Mouse (Mus musculus): ENCODE measurements around the gene Gm20388.

Gene Gm20388

GRCm38 (mm10) chr8:120411862-120412261 lies 501.2 kb downstream of the Gm20388 start:
- DNase-seq (ENCODE audit: low spot score in 2 of 2) = no peak

GRCm38 (mm10) chr8:120412357-120412756 lies 501.7 kb downstream of the Gm20388 start:
- DNase-seq (ENCODE audit: low spot score in 2 of 2) = no peak

- DNase-seq (ENCODE audit: low spot score in 2 of 2) = no peak
Measured at GRCm38 (mm10) chr8:120412911-120413625, 502.4 kb downstream of the Gm20388 start.

DNA sequence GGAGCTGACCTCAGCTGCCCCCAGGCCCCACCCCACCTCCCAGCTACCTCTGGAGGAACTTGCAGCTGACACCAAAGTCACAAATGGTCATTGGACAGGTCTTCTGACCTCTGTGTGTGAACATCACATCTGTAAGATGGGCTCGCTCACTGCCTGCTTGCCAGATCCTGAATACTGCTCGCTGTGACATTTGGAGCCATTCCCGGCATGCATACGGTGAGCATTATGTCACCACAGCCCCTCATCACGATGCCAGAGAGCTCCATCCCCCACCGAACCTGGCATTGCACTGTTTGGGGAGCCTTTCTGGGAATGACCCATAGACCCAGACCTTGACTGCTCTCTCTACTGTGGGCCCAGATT lies 503.0 kb downstream of the Gm20388 start:
- DNase-seq (ENCODE audit: low spot score in 2 of 2) = no peak

GRCm38 (mm10) chr8:120414216-120414615 lies 503.6 kb downstream of the Gm20388 start:
- DNase-seq (ENCODE audit: low spot score in 2 of 2) = no peak

DNA sequence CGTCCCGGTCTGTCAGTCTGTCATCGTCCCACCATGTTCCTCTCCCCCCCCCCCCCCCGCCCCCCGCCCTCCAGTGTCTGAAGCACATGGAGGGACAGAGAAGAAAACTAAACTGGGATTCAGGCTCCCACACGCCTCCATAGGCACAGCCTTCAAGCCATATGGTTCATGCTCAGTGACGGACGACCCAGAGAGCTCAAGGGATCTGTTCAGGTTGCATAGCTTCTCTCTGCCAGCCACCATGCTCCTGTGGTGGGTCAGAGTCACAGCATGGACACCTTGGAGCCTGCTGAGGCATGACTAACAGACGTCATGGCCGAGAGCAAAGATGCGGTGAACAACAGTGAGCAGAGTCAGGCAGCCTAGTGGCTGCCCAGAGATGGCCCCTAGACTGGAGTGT lies 504.8 kb downstream of the Gm20388 start:
- no peak for DNase-seq (ENCODE audit: low spot score in 2 of 2)

DNA sequence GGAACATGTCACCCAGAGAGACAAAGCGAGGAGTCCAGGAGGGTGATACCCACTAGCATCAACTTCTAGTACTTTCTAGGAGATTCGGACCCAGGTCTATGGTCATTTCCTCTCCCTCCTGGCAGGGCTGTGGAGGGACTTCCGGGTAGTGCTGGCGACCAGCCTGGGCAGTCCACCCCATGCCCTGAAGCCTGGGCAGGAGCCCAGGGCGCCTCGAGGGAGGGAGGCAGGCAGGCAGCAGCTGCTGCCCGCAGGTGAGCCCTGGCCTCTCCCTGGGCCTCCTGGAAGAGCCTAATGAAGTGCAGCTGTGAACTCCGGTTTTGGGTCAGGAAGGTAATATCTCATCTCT lies 505.5 kb downstream of the Gm20388 start:
- no peak for DNase-seq (ENCODE audit: low spot score in 2 of 2)

- peak; percentile 86 to 87 for DNase-seq (ENCODE audit: low spot score in 2 of 2)
Measured at GRCm38 (mm10) chr8:120416522-120417394, 506.1 kb downstream of the Gm20388 start.

GRCm38 (mm10) chr8:120418188-120418587 lies 507.5 kb downstream of the Gm20388 start:
- no peak for DNase-seq (ENCODE audit: low spot score in 2 of 2)

DNA sequence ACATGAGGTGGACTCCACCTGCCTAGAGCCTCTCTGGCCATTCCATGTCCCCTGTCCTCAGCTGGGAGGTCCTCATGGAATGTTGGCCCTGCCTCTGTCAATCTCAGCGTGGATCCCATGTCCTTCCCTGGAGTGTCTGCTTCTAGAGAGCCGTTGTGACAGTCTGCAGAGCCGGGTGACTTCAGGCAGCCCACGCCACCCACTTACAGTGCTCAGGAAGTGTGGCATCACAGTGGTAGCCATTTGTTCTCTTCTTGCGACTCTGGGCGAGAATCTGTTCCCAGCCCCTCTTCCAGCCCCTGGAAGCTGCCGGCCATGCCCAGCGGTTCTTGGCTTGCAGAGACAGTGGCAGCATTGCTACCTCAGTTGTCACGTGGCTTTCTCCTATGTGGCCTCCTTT lies 509.0 kb downstream of the Gm20388 start:
- no peak for DNase-seq (ENCODE audit: low spot score in 2 of 2)

GRCm38 (mm10) chr8:120420226-120420625 lies 509.6 kb downstream of the Gm20388 start:
- no peak for DNase-seq (ENCODE audit: low spot score in 2 of 2)

DNA sequence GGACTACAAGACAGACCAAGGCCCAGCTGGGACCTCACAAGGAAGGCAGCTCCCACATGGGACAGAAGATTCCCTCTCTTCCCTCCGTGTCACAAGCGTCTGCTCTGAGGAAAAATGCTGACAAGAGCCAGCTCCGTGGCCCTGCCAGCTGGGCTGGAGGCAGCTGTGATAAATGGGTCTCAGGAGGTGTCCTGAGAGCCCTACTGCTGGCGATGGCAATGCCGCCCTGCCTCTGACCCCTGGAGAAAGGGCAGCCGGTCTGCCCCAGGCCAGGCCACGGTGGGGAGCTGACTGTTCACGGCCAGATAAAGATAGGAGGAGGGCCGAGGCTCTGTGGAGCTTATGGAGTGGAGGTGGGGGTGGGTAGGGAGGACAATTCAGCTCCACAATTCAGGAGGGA lies 511.0 kb downstream of the Gm20388 start:
- peak in 1 of 2 experiments; percentile 36 for DNase-seq (ENCODE audit: low spot score in 2 of 2)

DNA sequence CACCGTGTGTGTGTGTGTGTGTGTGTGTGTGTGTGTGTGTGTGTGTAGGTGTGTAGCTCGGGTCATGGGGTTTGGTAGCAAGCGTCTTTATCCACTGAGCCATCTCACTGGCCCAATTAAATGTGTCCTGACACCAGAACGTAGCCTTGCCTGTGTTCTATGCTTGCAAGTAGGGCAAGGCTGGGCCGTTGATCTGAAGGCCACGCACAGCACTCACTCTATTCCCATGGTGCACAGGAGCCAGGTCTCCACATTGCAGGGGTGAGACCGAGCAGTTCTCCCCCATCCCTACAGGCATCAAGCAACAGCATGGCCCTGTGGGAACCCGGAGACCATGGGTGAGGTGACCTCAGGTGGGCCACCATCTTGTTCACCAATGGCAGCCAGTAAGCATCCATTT lies 511.6 kb downstream of the Gm20388 start:
- no peak for DNase-seq (ENCODE audit: low spot score in 2 of 2)

GRCm38 (mm10) chr8:120423576-120423975 lies 512.9 kb downstream of the Gm20388 start:
- DNase-seq (ENCODE audit: low spot score in 2 of 2) = no peak

GRCm38 (mm10) chr8:120424829-120425198 lies 514.2 kb downstream of the Gm20388 start:
- DNase-seq (ENCODE audit: low spot score in 2 of 2) = no peak

DNA sequence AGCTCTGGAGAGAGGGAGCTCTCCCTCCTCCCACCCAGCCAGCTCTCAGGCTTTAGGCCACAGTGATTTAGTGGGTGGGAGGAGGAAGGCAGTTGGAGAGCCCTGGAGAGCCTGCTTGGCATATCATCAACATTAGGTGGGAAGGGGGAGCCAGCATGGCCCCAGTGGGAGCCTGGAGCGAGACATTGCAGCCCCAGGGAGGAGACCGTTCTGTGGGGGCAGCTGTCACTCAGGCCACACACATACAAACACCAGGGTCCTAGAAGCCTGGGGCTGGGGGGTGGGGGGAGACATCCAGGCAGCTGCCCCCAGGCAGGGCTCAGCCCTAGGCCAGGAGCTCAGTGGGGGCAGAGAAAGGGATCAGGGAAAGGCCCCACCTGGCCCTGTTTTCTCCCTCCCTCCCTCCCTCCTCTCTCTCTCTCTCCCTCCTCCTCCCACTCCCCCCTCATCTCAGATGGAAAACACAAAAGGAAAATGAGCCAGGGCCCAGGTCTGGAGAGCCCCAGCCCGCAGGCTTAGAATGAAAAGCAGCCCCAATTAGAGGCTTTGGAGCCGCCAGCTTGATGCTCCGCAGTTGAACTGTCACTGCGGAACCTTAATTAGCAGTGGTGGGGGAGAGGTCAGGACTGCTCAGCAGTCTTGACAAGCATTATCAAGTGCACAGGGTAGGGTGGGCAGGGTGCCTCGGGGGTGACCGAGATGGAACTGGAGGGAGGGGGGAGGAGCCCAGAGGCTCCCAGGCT lies 514.7 kb downstream of the Gm20388 start:
- DNase-seq (ENCODE audit: low spot score in 2 of 2) = no peak

- no peak for DNase-seq (ENCODE audit: low spot score in 2 of 2)
Measured at GRCm38 (mm10) chr8:120426105-120426504, 515.5 kb downstream of the Gm20388 start.

DNA sequence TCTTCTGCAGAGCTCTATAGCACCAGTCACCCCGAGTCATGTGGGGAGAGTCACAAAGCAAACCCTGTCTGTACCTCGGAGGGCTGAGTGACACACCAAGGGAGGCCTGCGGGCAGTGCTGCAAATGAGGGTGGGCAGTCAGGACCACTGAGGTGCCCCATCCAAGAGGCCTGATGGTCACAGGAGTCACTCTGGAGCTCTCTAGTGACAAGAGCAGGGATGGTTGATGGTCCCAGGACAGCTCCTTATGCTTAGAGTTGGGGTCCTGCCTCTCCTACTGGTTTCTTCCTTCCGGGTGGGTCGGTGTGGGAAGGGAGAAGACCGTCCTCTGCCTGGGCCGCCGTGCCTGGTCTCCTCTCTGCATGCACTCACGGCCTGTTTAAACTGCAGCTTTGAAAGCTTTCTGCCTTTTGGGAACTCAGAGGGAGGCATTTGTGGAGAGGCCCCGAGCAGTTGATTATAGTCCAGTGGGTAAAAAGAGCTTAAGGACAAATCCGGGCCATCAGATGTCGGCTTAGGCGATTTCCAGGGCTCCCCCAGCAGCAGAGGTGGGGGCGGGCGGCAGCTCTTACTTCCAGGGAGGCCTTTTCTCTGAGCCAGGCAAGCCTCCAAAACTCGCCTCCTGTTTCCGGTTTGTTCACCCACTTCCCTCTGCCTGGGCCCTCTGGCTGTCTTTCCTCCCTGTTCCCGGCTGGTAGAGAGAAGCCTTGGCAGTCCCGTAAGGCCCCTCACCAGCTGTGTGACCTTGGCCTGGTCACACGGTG lies 516.2 kb downstream of the Gm20388 start:
- DNase-seq (ENCODE audit: low spot score in 2 of 2) = peak; percentile 50

GRCm38 (mm10) chr8:120428492-120428891 lies 517.9 kb downstream of the Gm20388 start:
- DNase-seq (ENCODE audit: low spot score in 2 of 2) = no peak

DNA sequence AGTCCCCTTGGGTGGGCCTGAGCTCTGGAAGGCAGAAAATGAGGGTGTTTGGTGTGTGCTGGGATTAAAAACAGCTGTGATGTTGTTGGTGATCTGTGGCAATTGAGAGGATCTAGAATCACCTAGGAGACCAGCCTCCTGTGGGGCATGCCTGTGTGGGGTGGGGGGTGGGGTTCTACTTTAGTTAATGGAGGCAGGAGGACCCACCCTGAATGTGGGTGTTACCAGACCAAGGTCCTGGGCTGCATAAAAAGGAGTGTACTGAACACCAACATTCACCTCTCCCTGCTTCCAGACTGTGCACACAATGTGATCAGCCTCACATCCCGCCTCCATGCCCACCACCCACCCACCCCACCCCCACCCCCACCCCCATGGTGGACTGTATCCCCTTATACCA lies 518.5 kb downstream of the Gm20388 start:
- DNase-seq (ENCODE audit: low spot score in 2 of 2) = no peak

GRCm38 (mm10) chr8:120431042-120431441 lies 520.4 kb downstream of the Gm20388 start:
- DNase-seq (ENCODE audit: low spot score in 2 of 2) = no peak

GRCm38 (mm10) chr8:120432438-120432837 lies 521.8 kb downstream of the Gm20388 start:
- DNase-seq (ENCODE audit: low spot score in 2 of 2) = no peak

Data from heart, adult 9 months (tissue).